Mouse (Mus musculus): Measurements from ENCODE around the gene Wwc2.

GRCm38 (mm10) chr8:47783544-47783943 is 207.2 kb downstream of the Wwc2 start:
- TF ChIP-seq GATA1 (IDR thresholded peaks at IDR 0.05; ENCODE audit: borderline replicate concordance, low read length) = no peak
- TF ChIP-seq FLI1 (IDR thresholded peaks at IDR 0.05; ENCODE audit: low read length) = no peak
